13 mouse cellular contexts compared by ENCODE assay signal in genomic region chr15:12207556-12208090, GRCm38 (mm10). TPM values are rescaled to one million over a fixed set of nuclear protein-coding genes. Genes with fewer than 3 reads are reported as not detected.
DNase-seq lines count a peak whose midpoint lies in the region; ATAC-seq and TF ChIP-seq lines count a peak whose summit lies in the region.
"Had no signal": no experiment of that assay in that cellular context is flagged by ENCODE, and none has a peak within 500 bp of the region (broad histone marks: within the 10 kb centered on the region; RNA-seq: fewer than 3 reads in every experiment).

No protein-coding gene starts in this region.

- intact Hi-C loops in heart, postnatal 10 days (cut with DNase I): no loop called here

- WGBS in heart, embryonic 13.5 days: 53% methylated on average over 6 of the region's 6 CpGs
- 70% methylated on average over 6 of the region's 6 CpGs for WGBS in midbrain, embryonic 13.5 days
- WGBS in midbrain, postnatal 0 days: 70% methylated on average over 6 of the region's 6 CpGs

- no peak for ATAC-seq in heart, embryonic 13.5 days (ENCODE audit: extremely low read depth, insufficient number of reproducible peaks, low FRiP score, low TSS enrichment)
- no peak for ATAC-seq in midbrain, embryonic 13.5 days
- no peak for ATAC-seq in midbrain, postnatal 0 days (ENCODE audit: low FRiP score)

- H3K4me1 ChIP-seq in heart, embryonic 13.5 days: peaks cover 55% of the 10 kb centered on the region
- peaks cover 48% of the 10 kb centered on the region for H3K4me1 ChIP-seq in midbrain, embryonic 13.5 days (replicated peaks)
- peaks cover 9% of the 10 kb centered on the region for H3K4me1 ChIP-seq in midbrain, postnatal 0 days (ENCODE audit: insufficient read depth, low read length)

- H3K4me2 ChIP-seq in heart, embryonic 13.5 days: 0 out of 2 replicates have a peak overlapping the region, but pooled peaks have one; percentile 89
- 0 out of 2 replicates have a peak overlapping the region, but pooled peaks have one; percentile 11 for H3K4me2 ChIP-seq in midbrain, embryonic 13.5 days (replicated peaks)
- no peak overlapping the region for H3K4me2 ChIP-seq in midbrain, postnatal 0 days (ENCODE audit: low read depth, low read length, poor library complexity, severe bottlenecking)
- H3K4me2 ChIP-seq: forebrain, embryonic 12.5 days had no signal

- TF ChIP-seq CTCF in midbrain, postnatal 0 days (IDR thresholded peaks at IDR 0.05): no peak

- H3K27me3 ChIP-seq in heart, embryonic 13.5 days (replicated peaks): no peaks in the 10 kb centered on the region
- H3K27me3 ChIP-seq in midbrain, embryonic 13.5 days: no peaks in the 10 kb centered on the region
- H3K27me3 ChIP-seq in midbrain, postnatal 0 days (ENCODE audit: insufficient read depth, low read length): no peaks in the 10 kb centered on the region
- H3K27me3 ChIP-seq: forebrain, embryonic 12.5 days; hindbrain, embryonic 12.5 days had no signal

- H3K27ac ChIP-seq in heart, embryonic 13.5 days (replicated peaks): no peak overlapping the region
- H3K27ac ChIP-seq in midbrain, embryonic 13.5 days: no peak overlapping the region
- H3K27ac ChIP-seq in midbrain, postnatal 0 days (ENCODE audit: low read depth, low read length): no peak overlapping the region
- H3K27ac ChIP-seq: forebrain, embryonic 12.5 days; hindbrain, embryonic 12.5 days had no signal

- no peaks in the 10 kb centered on the region for H3K9me3 ChIP-seq in heart, embryonic 13.5 days
- H3K9me3 ChIP-seq in midbrain, embryonic 13.5 days: no peaks in the 10 kb centered on the region
- no peaks in the 10 kb centered on the region for H3K9me3 ChIP-seq in midbrain, postnatal 0 days (ENCODE audit: low read length)
- H3K9me3 ChIP-seq: forebrain, embryonic 12.5 days; hindbrain, embryonic 12.5 days had no signal

- no peak for DNase-seq in heart, postnatal 10 days
- no peak for DNase-seq in midbrain, postnatal 0 days (ENCODE audit: low spot score)
- peak; percentile 82 to 89 for DNase-seq in kidney, postnatal 36 days
- DNase-seq in yolk sac, embryonic 10.5 days (ENCODE audit: low spot score): peak; percentile 41
- no peak for DNase-seq in spleen, adult 18-20 months
- no peak for DNase-seq in gastrocnemius, postnatal 4 days (ENCODE audit: low spot score in 2 of 2)
- DNase-seq: adrenal gland, postnatal 10 days; lung, postnatal 4 days had no signal

- H3K4me3 ChIP-seq in heart, embryonic 13.5 days: no peak overlapping the region
- H3K4me3 ChIP-seq in midbrain, embryonic 13.5 days (replicated peaks): no peak overlapping the region
- no peak overlapping the region for H3K4me3 ChIP-seq in midbrain, postnatal 0 days (ENCODE audit: low read depth, low read length)
- H3K4me3 ChIP-seq: forebrain, embryonic 12.5 days; hindbrain, embryonic 12.5 days; myocyte had no signal

- peak overlapping the region; percentile 42 for H3K9ac ChIP-seq in heart, embryonic 13.5 days
- 0 out of 2 replicates have a peak overlapping the region, but pooled peaks have one; percentile 16 for H3K9ac ChIP-seq in midbrain, embryonic 13.5 days (replicated peaks)
- H3K9ac ChIP-seq in midbrain, postnatal 0 days (replicated peaks; ENCODE audit: low read length, poor library complexity, severe bottlenecking): no peak overlapping the region
- H3K9ac ChIP-seq: forebrain, embryonic 12.5 days; hindbrain, embryonic 12.5 days had no signal

- H3K36me3 ChIP-seq in heart, embryonic 13.5 days: 0 out of 2 replicates have a peak, but pooled peaks cover 3% of the 10 kb centered on the region
- H3K36me3 ChIP-seq in midbrain, embryonic 13.5 days: no peaks in the 10 kb centered on the region
- H3K36me3 ChIP-seq in midbrain, postnatal 0 days (ENCODE audit: insufficient read depth, low read length): no peaks in the 10 kb centered on the region
- H3K36me3 ChIP-seq: forebrain, embryonic 12.5 days; hindbrain, embryonic 12.5 days had no signal

RNA-seq across cellular contexts. Expression of gene Mtmr12, which starts 2.8 kb away (rescaled TPM):
- 11.4 and 12.0 TPM in 2 replicates for polyA plus RNA-seq in heart, embryonic 13.5 days (2015; fragmentation: Nextera tagmentation; extraction: Ambion mirVana)
- total RNA-seq in heart, postnatal 10 days (2021): 10 to 100 TPM; 18.6 to 21.3 TPM
- polyA plus RNA-seq in midbrain, embryonic 13.5 days (2015; fragmentation: Nextera tagmentation; extraction: Ambion mirVana): 9.3 and 9.7 TPM in 2 replicates
- 10.4 and 12.6 TPM in 2 replicates for total RNA-seq in midbrain, postnatal 0 days (2014; rRNA removed)
- 4.5 and 4.8 TPM in 2 replicates for polyA plus RNA-seq in midbrain, postnatal 0 days (2015; fragmentation: Nextera tagmentation; extraction: Ambion mirVana)
- 10 to 100 TPM; 17.0 to 17.5 TPM for total RNA-seq in gastrocnemius, postnatal 4 days (2021)

Comparison
In these comparisons a context has a peak if more than half of its experiments do, and no peak if none do; other contexts are left out.
1. DNase-seq: peak in kidney, postnatal 36 days (2 of 2) and yolk sac, embryonic 10.5 days (single experiment); none in heart, postnatal 10 days (0 of 2), midbrain, postnatal 0 days (single experiment), spleen, adult 18-20 months (0 of 2) and gastrocnemius, postnatal 4 days (0 of 2).